20 mouse cellular contexts compared by ENCODE assay signal in genomic region chr7:64663600-64663999, GRCm38 (mm10).
DNase-seq lines count a peak whose midpoint lies in the region; ATAC-seq and TF ChIP-seq lines count a peak whose summit lies in the region.
"Had no signal": no experiment of that assay in that cellular context is flagged by ENCODE, and none has a peak within 500 bp of the region (broad histone marks: within the 10 kb centered on the region; RNA-seq: fewer than 3 reads in every experiment).

No protein-coding gene starts in this region.

- H3K4me3 ChIP-seq in forebrain, embryonic 13.5 days = no peak overlapping the region
- H3K4me3 ChIP-seq in forebrain, embryonic 14.5 days (ENCODE audit: low read depth, low read length) = no peak overlapping the region
- H3K4me3 ChIP-seq in forebrain, postnatal 0 days (ENCODE audit: low read depth, low read length) = no peak overlapping the region
- H3K4me3 ChIP-seq in forebrain, embryonic 11.5 days (ENCODE audit: low read depth, low read length) = no peak overlapping the region

- H3K27me3 ChIP-seq in forebrain, embryonic 13.5 days = no peaks in the 10 kb centered on the region
- H3K27me3 ChIP-seq in forebrain, embryonic 14.5 days (replicated peaks; ENCODE audit: control insufficient read depth, insufficient read depth, low read length) = no peaks in the 10 kb centered on the region
- no peaks in the 10 kb centered on the region for H3K27me3 ChIP-seq in forebrain, postnatal 0 days (ENCODE audit: insufficient read depth, low read length)
- no peaks in the 10 kb centered on the region for H3K27me3 ChIP-seq in forebrain, embryonic 11.5 days (ENCODE audit: control insufficient read depth, insufficient read depth, low read length)
- H3K27me3 ChIP-seq: Patski had no signal

- no peak overlapping the region for H3K4me2 ChIP-seq in forebrain, embryonic 13.5 days
- no peak overlapping the region for H3K4me2 ChIP-seq in forebrain, embryonic 14.5 days (ENCODE audit: low read length)
- H3K4me2 ChIP-seq in forebrain, postnatal 0 days (ENCODE audit: low read depth) = no peak overlapping the region
- no peak overlapping the region for H3K4me2 ChIP-seq in forebrain, embryonic 11.5 days (ENCODE audit: low read depth, low read length, severe bottlenecking)

- 0 out of 2 replicates have a peak, but pooled peaks have one; percentile 30 for ATAC-seq in forebrain, embryonic 13.5 days
- no peak for ATAC-seq in forebrain, embryonic 14.5 days
- ATAC-seq in forebrain, postnatal 0 days = peak; percentile 73
- no peak for ATAC-seq in forebrain, embryonic 11.5 days (replicated peaks; ENCODE audit: low FRiP score)
- ATAC-seq: activated CD4-positive, CD25-positive, alpha-beta regulatory T cell, adult 4 months; CD4-positive, CD25-positive, alpha-beta regulatory T cell, adult 4 months; Patski had no signal

- WGBS in forebrain, embryonic 13.5 days = 88% methylated on average over 3 of the region's 3 CpGs
- WGBS in forebrain, embryonic 14.5 days = 89% methylated on average over 3 of the region's 3 CpGs
- WGBS in forebrain, postnatal 0 days = 76% methylated on average over 3 of the region's 3 CpGs
- WGBS in forebrain, embryonic 11.5 days = 83% methylated on average over 3 of the region's 3 CpGs

- H3K4me1 ChIP-seq in forebrain, embryonic 13.5 days = 0 out of 2 replicates have a peak, but pooled peaks cover 2% of the 10 kb centered on the region
- H3K4me1 ChIP-seq in forebrain, embryonic 14.5 days (ENCODE audit: control insufficient read depth, insufficient read depth, low read length) = no peaks in the 10 kb centered on the region
- no peaks in the 10 kb centered on the region for H3K4me1 ChIP-seq in forebrain, postnatal 0 days (ENCODE audit: insufficient read depth)
- no peaks in the 10 kb centered on the region for H3K4me1 ChIP-seq in forebrain, embryonic 11.5 days (replicated peaks; ENCODE audit: control insufficient read depth, insufficient read depth, low read length)

- H3K9ac ChIP-seq in forebrain, embryonic 13.5 days = no peak overlapping the region
- H3K9ac ChIP-seq in forebrain, embryonic 14.5 days (ENCODE audit: low read length) = no peak overlapping the region
- H3K9ac ChIP-seq in forebrain, postnatal 0 days = no peak overlapping the region
- no peak overlapping the region for H3K9ac ChIP-seq in forebrain, embryonic 11.5 days (ENCODE audit: low read length)

- TF ChIP-seq CTCF in forebrain, postnatal 0 days (IDR thresholded peaks at IDR 0.05; ENCODE audit: low read depth) = no peak

- H3K9me3 ChIP-seq in forebrain, embryonic 13.5 days (replicated peaks) = no peaks in the 10 kb centered on the region
- H3K9me3 ChIP-seq in forebrain, embryonic 14.5 days (replicated peaks; ENCODE audit: control insufficient read depth, low read length) = no peaks in the 10 kb centered on the region
- no peaks in the 10 kb centered on the region for H3K9me3 ChIP-seq in forebrain, postnatal 0 days (ENCODE audit: low read length)
- no peaks in the 10 kb centered on the region for H3K9me3 ChIP-seq in forebrain, embryonic 11.5 days (ENCODE audit: control insufficient read depth, low read length)

- intact Hi-C loops in heart, postnatal 14 days (cut with DNase I) = no loop called here

- H3K36me3 ChIP-seq in forebrain, embryonic 13.5 days (ENCODE audit: poor library complexity, severe bottlenecking) = no peaks in the 10 kb centered on the region
- no peaks in the 10 kb centered on the region for H3K36me3 ChIP-seq in forebrain, embryonic 14.5 days (ENCODE audit: control insufficient read depth, insufficient read depth, low read length)
- H3K36me3 ChIP-seq in forebrain, postnatal 0 days (ENCODE audit: insufficient read depth) = no peaks in the 10 kb centered on the region; the same call in 1 of the 2 replicates
- no peaks in the 10 kb centered on the region for H3K36me3 ChIP-seq in forebrain, embryonic 11.5 days (ENCODE audit: control insufficient read depth, insufficient read depth, low read length)
- H3K36me3 ChIP-seq: G1E had no signal

- H3K27ac ChIP-seq in forebrain, embryonic 13.5 days = no peak overlapping the region
- no peak overlapping the region for H3K27ac ChIP-seq in forebrain, embryonic 14.5 days (ENCODE audit: low read depth, low read length)
- no peak overlapping the region for H3K27ac ChIP-seq in forebrain, postnatal 0 days (ENCODE audit: low read depth, low read length)
- no peak overlapping the region for H3K27ac ChIP-seq in forebrain, embryonic 11.5 days (ENCODE audit: low read depth, low read length)

- DNase-seq in forebrain, embryonic 14.5 days (ENCODE audit: low spot score) = no peak
- DNase-seq in forebrain, postnatal 0 days = no peak
- DNase-seq in forebrain, embryonic 11.5 days (ENCODE audit: low spot score) = no peak
- peak; percentile 60 for DNase-seq in heart, adult 11 months
- DNase-seq in heart, postnatal 14 days = no peak
- DNase-seq: adrenal gland, adult 2 months; adrenal gland, adult 8-10 months; adrenal gland, postnatal 10 days; adrenal gland, postnatal 14 days; adrenal gland, postnatal 25 days; adrenal gland, postnatal 36 days; B cell, adult 2 months; cerebellum, adult 11 months; cerebellum, adult 11-12 months; cerebellum, adult 18-20 months had no signal

Comparison
In these comparisons a context has a peak if more than half of its experiments do, and no peak if none do; other contexts are left out.
1. ATAC-seq: peak in forebrain, embryonic 13.5 days (single experiment) and forebrain, postnatal 0 days (single experiment); none in forebrain, embryonic 14.5 days (single experiment) and forebrain, embryonic 11.5 days (single experiment).